Mouse (Mus musculus): ENCODE measurements around the gene Tfap4. TPM values are rescaled to one million over a fixed set of nuclear protein-coding genes. Genes with fewer than 3 reads are reported as not detected.

Tfap4 gene
- polyA plus RNA-seq, 1 experiment from 2014 or later, result 10.0 TPM

DNA sequence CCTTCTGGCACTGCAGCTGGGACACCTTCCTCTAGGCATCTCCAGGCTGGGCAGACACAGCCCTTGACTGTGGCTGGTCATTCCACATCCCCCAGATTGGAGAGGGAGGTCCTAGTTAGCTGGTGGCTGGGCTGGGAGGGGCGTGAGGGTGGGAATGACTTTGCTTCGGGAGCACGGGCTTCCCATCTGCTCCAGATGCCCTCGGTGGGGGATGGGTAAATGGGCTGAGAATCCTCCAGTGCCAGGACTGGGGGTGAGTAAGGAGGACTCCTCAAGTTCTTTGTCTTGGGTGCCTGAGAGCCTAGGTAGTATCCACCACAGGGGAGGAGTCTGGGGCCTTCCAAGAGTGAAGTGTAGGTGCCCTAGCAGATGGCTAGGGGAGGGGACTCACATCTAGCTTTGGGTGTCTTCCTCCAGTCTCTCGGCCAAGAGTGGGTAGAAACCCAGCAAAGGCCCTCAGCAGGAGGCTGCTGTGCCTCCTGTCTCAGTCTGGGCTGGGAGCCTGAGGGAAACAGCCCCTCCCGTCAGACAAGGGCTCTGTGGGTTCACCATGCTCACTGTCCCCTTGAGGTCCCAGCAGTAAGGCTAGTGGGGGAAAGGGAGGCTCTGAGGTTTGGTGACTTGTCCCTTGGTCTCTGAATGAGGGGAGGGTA lies 39.4 kb upstream of the Tfap4 start:
- Histone ChIP-seq H3K4me1 (replicated peaks) (peaks cover 85% of the 10 kb centered on the region), H3K27me3 (no peaks in the 10 kb centered on the region), H3K4me2 (peak overlapping the region; percentile 97), H3K9ac (peak overlapping the region; percentile 96), H3K36me3 (no peaks in the 10 kb centered on the region), H3K4me3 (peak overlapping the region; percentile 12; the same call in 1 of the 2 replicates), H3K27ac (peak overlapping the region; percentile 75), H3K9me3 (no peaks in the 10 kb centered on the region)
- ATAC-seq (ENCODE audit: low FRiP score), result no peak
- WGBS, result 13% methylated on average over 6 of the region's 6 CpGs

DNA sequence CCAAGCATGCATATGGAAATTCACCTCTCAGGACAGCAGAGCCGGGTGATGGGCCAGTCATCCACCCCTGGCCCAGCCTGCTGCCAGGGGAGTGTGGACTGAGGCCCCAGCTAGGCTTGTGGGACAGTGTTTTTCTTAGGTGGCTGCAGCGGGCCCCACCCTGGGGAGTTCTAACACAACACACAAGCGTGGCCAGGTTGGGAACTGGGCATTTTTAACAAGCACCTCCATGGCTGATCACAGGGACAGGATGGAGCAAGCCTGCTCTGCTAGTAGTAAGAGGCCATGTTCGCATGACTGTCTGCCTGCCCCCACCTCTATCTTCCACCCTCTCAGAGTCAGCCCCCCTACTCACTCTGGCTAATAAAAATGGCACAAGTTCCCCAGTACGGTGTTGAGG lies 38.4 kb upstream of the Tfap4 start:
- no peaks in the 10 kb centered on the region for H3K27me3 ChIP-seq
- WGBS, result 54% methylated on average over 5 of the region's 5 CpGs
- ATAC-seq (ENCODE audit: low FRiP score), result no peak
- H3K9me3 ChIP-seq, result no peaks in the 10 kb centered on the region
- no peaks in the 10 kb centered on the region for H3K36me3 ChIP-seq
- no peak overlapping the region; the same call in 1 of the 2 replicates for H3K4me3 ChIP-seq
- H3K27ac ChIP-seq, result peak overlapping the region; percentile 75
- peak overlapping the region; percentile 96 for H3K9ac ChIP-seq
- peak overlapping the region; percentile 97 for H3K4me2 ChIP-seq
- H3K4me1 ChIP-seq (replicated peaks), result peaks cover 85% of the 10 kb centered on the region

DNA sequence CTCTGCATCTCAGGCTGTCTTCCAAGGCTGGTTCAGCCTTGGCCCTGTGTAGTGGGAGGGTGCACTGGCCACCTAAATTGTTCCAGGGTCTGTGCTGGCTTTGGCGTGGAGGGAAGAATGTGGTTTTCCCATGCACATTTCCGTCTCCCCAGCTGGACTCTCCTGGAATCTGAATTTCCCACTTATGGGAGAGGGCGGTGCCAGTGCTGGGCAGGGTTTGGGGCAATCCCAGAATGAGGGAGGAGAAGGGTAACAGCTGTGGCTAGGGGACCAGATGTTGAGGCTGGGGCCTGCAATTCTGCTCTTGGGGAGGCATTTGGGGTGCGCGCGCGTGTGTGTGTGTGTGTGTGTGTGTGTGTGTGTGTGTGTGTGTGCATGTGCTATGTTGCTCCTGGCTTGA lies 37.6 kb upstream of the Tfap4 start:
- Histone ChIP-seq H3K4me1 (replicated peaks) (peaks cover 85% of the 10 kb centered on the region), H3K4me3 (peak overlapping the region; percentile 84), H3K36me3 (no peaks in the 10 kb centered on the region), H3K27ac (peak overlapping the region; percentile 75; the same call in 1 of the 2 replicates), H3K9ac (peak overlapping the region; percentile 96), H3K9me3 (no peaks in the 10 kb centered on the region), H3K4me2 (peak overlapping the region; percentile 97), H3K27me3 (no peaks in the 10 kb centered on the region)
- 59% methylated on average over 7 of the region's 7 CpGs for WGBS
- no peak for ATAC-seq (ENCODE audit: low FRiP score)

DNA sequence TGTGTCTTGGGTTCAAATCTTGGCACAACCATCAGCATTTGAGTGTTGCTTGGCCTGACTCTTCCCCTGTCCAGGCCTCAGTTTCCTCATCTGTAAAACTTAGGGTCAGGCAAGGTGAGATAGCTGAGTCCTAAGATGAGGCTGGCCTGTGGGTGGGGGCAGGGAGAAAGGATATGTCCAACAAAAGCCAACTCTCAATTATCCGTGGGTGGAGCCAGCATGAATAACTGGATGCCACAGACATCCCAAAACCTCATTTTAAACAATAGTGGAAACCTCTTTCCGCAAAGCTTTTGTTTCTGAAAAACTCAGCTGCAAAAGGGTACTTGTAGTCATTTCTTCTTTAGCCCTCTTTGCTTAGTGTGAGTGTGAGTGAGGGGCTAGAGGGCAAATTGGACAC lies 37.2 kb upstream of the Tfap4 start:
- Histone ChIP-seq H3K36me3 (no peaks in the 10 kb centered on the region), H3K4me3 (peak overlapping the region; percentile 84), H3K9ac (peak overlapping the region; percentile 96), H3K27ac (peak overlapping the region; percentile 96), H3K4me2 (peak overlapping the region; percentile 97), H3K9me3 (no peaks in the 10 kb centered on the region), H3K4me1 (replicated peaks) (peaks cover 85% of the 10 kb centered on the region), H3K27me3 (no peaks in the 10 kb centered on the region)
- no peak for ATAC-seq (ENCODE audit: low FRiP score)
- 24% methylated on average over 2 of the region's 2 CpGs for WGBS

- H3K9ac ChIP-seq, result peak overlapping the region; percentile 96
- H3K27me3 ChIP-seq, result no peaks in the 10 kb centered on the region
- peak overlapping the region; percentile 84 for H3K4me3 ChIP-seq
- H3K36me3 ChIP-seq, result no peaks in the 10 kb centered on the region
- H3K9me3 ChIP-seq, result no peaks in the 10 kb centered on the region
- H3K4me2 ChIP-seq, result peak overlapping the region; percentile 97
- H3K4me1 ChIP-seq (replicated peaks), result peaks cover 82% of the 10 kb centered on the region
- ATAC-seq (ENCODE audit: low FRiP score), result no peak
- WGBS, result 3% methylated on average over 3 of the region's 3 CpGs
- peak overlapping the region; percentile 96 for H3K27ac ChIP-seq
Observed at GRCm38 (mm10) chr16:4596141-4596728, 36.6 kb upstream of the Tfap4 start.

GRCm38 (mm10) chr16:4595527-4595963 lies 35.9 kb upstream of the Tfap4 start:
- H3K9ac ChIP-seq, result peak overlapping the region; percentile 96
- H3K9me3 ChIP-seq, result no peaks in the 10 kb centered on the region
- peak; percentile 6; the same call in 1 of the 2 replicates for ATAC-seq (ENCODE audit: low FRiP score)
- H3K4me1 ChIP-seq (replicated peaks), result peaks cover 76% of the 10 kb centered on the region
- peak overlapping the region; percentile 97 for H3K4me2 ChIP-seq
- H3K4me3 ChIP-seq, result peak overlapping the region; percentile 84
- H3K27me3 ChIP-seq, result no peaks in the 10 kb centered on the region
- peak overlapping the region; percentile 96 for H3K27ac ChIP-seq
- WGBS, result 2% methylated on average over 5 of the region's 5 CpGs
- peaks cover 4% of the 10 kb centered on the region; the same call in 1 of the 2 replicates for H3K36me3 ChIP-seq

DNA sequence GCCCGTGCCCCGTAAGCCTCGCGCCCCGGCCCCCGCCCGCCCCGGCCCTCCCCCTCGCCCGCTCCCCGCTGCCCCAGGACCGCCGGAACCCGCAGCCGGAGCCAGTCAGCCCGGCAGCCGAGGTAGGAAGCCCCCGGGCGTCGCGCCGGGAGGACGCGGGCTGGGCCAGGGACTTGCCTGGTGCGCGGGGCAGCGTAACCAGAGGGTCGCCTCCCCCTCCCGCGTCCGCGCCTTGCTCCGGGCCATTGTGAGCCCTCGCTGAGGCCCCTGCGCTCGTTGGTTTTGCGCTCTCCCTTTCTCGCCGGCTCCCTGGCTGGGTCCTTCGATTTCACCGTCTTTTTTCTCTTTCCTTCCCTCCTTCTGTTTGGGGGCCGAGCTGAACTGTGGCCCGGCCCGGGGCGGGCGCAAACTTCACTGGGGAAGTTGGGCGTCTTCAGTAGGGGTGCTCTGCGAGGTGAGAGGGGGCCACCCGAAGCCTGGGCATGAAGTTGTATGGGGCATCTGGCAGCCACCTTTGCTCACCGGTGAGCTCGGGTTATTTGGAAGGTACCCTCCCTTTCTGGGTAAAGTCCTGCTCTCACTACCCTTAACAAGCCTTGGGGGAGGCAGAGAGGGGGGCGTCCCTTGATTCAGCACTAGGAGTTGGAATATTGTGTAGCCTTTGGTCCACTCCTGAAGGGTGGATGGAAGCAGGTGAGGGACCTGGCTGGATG lies 35.3 kb upstream of the Tfap4 start:
- Histone ChIP-seq H3K4me2 (peak overlapping the region; percentile 97), H3K9me3 (no peaks in the 10 kb centered on the region), H3K4me3 (peak overlapping the region; percentile 84), H3K27me3 (no peaks in the 10 kb centered on the region), H3K4me1 (replicated peaks) (peaks cover 72% of the 10 kb centered on the region), H3K36me3 (peaks cover 6% of the 10 kb centered on the region; the same call in 1 of the 2 replicates), H3K27ac (peak overlapping the region; percentile 96), H3K9ac (peak overlapping the region; percentile 96)
- 0% methylated on average over 29 of the region's 52 CpGs for WGBS
- peak; percentile 30 for ATAC-seq (ENCODE audit: low FRiP score)

DNA sequence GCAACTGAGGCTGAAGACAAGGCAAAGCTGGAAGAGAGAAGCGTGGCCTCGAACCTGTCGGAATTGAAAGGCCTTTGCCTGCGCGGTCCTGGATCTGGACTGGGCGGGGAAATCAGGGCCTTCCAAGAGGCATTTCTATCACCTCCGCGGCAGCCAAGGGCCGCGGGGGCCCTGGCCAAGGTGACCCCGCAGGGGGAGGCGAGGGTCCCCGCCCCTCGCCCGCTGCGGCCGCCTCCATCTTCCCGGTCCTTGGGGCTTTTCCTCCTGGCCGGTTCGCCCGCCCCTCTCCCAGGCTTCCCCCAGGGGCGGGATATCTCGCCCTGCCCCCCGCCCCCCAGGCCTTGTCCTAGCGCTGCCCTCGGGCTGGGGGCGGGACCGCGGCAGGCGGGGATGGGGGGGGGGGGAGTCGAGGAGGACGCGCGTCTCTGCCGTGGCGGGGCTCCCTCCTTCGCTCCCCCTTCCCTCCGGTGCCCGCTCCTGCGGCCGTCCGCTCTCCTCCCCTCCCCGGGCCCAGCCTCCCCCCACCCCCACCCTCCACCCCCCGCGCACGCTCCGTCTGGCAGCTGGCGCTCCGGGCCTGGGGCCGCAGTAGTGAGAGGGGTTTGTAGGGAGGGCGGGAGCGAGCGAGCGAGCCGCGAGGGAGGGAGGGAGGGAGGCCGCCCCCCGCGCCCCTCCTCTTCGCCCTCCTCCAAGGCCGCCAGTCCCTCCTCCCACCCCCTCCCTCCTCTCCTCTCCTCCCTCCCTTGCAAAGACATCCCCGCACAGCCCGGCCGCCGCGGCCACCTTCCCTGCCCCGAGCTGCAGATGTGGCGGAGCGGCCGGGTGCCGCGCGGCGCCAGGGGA lies 34.5 kb upstream of the Tfap4 start, which contains the start of gene Glis2:
Gene Glis2 (plus strand): TSS at position 743 of the 843 bp plus-strand sequence.
- WGBS, result under 1% methylated on average over 21 of the region's 74 CpGs
- ATAC-seq (ENCODE audit: low FRiP score), result peak; percentile 86
- Histone ChIP-seq H3K36me3 (peaks cover 6% of the 10 kb centered on the region; the same call in 1 of the 2 replicates), H3K9me3 (no peaks in the 10 kb centered on the region), H3K9ac (peak within 1 kb of the TSS; percentile 96), H3K4me3 (peak within 1 kb of the TSS; percentile 84), H3K4me2 (peak within 1 kb of the TSS; percentile 97), H3K27me3 (no peaks in the 10 kb centered on the region), H3K27ac (peak within 1 kb of the TSS; percentile 96), H3K4me1 (replicated peaks) (peaks cover 66% of the 10 kb centered on the region)

DNA sequence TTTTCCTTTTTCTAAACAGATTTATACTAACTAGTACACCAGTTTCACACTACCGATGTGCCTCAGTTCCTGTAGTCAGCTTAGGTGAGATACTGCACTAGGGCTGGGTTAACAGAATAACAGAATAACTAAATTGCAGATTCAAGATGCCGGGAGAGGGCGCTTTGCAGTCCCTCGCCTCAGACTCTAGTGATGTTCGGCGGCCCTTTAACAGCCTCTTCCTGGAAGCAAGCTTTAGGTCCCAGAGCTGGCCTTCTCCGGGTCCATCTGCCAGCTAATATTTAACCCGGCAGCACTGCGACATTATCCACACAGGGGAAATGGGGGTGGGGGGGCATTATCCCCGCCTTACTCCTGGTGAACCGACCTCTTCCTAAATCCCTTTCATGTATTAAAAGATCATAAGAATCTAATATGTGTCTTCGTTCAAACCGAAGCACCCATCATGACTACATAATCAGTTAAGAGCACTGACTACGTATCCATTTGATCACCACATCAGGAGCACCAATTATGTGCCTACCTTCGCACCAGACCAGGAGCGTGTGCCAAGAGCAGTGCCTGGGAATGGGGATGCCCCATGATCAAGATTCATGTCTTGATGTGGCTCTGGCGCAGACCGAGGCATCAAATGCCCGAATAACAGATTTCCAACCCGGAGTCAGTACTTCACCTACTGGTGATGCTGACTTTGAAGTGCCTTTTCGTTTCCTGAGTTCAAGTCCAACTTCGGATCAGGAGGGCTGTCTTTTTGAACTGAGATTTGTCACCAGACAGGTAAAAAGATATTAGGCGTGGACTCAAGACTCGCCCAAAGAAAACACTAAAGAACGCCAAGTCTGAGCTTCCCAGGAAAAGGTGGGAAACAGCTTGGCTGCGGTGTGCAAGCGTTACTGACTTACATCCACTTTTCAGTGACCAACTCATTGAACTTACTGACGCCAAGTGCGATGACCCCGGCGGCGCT lies 33.5 kb upstream of the Tfap4 start:
- Histone ChIP-seq H3K4me3 (peak overlapping the region; percentile 84), H3K9me3 (no peaks in the 10 kb centered on the region), H3K27me3 (no peaks in the 10 kb centered on the region), H3K4me1 (replicated peaks) (peaks cover 56% of the 10 kb centered on the region), H3K36me3 (peaks cover 6% of the 10 kb centered on the region; the same call in 1 of the 2 replicates), H3K4me2 (peak overlapping the region; percentile 97), H3K9ac (peak overlapping the region; percentile 96), H3K27ac (peak overlapping the region; percentile 96)
- WGBS, result 12% methylated on average over 32 of the region's 32 CpGs
- ATAC-seq (ENCODE audit: low FRiP score), result no peak

DNA sequence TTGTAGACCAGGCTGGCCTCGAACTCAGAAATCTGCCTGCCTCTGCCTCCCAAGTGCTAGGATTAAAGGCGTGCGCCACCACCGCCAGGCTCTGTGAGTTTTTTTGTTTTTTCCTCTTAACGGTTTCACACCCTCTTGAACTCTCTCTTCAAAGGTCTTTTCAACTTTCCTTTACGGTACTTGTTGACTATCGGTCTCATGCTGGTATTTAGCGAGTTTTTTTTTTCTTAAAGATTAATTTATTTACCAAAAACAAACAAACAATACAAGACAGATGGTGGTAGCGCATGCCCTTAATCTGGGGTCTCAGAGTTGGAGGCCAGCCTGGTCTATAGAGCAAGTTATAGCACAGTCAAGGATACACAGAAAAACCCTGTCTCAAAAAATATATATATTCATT lies 30.6 kb upstream of the Tfap4 start:
- no peak for ATAC-seq (ENCODE audit: low FRiP score)
- Histone ChIP-seq H3K27ac (no peak overlapping the region), H3K4me3 (no peak overlapping the region), H3K27me3 (no peaks in the 10 kb centered on the region), H3K36me3 (peaks cover 6% of the 10 kb centered on the region; the same call in 1 of the 2 replicates), H3K4me2 (no peak overlapping the region), H3K9me3 (no peaks in the 10 kb centered on the region), H3K4me1 (replicated peaks) (peaks cover 45% of the 10 kb centered on the region), H3K9ac (no peak overlapping the region)
- 98% methylated on average over 9 of the region's 9 CpGs for WGBS

All from hindbrain, embryonic 13.5 days (tissue).